Mouse (Mus musculus) urinary bladder, postnatal 4 days (tissue): Measurements from ENCODE around the gene Thsd7b.
A peak's percentile ranks its signal among the peaks of the same experiment; 100 is the strongest.

ENCODE experiments used
- DNase-seq, 2 experiments: peaks; one replicate each; pipeline ENCODE4 v3.0.0; 2021 to 2022; ENCODE audit warnings: low spot score in 2 of 2

Thsd7b gene

DNA sequence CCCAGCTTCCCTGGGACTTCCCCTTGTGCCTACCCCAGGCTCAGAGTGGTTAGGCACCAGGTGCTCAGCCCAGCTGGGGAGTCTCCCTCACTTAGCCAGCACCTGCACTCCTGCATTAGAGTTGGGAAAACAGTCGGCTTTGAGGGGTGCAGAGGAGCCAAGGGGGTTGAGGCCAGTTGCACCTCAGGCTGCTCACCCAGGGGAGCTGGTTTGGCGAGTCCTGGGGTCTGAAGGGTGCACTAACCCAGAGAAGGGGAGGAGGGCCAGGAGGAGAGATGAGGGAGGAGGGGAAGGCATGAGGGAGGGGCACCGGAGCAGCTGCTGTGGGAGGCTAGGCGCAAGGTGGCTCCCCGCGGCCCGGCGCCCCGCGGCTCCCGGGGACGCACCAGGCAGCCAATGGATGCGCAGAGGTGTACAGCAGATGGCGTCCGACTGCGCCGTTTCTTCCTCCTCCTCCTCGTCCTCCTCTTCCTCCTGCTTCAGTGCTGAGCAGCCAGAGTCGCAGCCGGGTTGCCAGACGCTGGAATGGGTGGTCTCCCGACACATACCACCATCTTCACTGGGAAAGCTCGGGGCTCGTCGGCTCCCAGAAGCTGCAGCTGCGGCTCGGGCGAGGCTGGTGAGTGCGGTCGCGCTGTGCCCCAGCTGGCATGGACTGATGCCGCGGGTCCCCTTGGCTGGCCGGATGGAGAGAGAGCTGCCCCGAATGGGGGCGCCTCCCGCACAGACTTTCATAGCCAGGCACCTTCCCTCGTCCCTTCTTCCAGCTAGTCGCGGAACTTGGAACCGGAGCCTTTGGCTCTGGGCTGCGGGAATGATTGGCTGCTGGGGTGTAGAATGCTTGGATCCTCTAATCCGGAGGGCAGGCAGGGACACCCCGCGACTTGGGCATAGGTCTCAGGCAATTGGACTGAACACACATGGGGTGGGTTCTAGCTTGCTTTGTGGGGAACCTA, at the start of gene Thsd7b:
Gene Thsd7b, plus strand, starts transcription at position 321 of the 956 bp plus-strand sequence.
- no peak for DNase-seq

DNA sequence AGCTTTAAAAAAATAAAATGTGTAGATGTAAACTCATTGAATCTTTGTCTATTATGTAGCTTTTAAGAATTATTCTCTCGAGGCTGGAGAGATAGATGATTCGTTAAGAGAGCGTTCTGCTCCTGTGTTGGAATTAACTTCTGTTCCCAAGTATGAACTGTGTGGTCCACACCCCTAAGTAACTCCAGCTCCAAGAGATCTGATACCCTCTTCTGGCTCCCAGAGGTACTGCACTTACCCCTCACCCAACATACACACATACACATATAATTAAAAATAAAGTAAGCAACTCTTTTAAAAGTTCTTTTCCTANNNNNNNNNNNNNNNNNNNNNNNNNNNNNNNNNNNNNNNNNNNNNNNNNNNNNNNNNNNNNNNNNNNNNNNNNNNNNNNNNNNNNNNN, 28.8 kb upstream of the Thsd7b start:
- DNase-seq = no peak

DNA sequence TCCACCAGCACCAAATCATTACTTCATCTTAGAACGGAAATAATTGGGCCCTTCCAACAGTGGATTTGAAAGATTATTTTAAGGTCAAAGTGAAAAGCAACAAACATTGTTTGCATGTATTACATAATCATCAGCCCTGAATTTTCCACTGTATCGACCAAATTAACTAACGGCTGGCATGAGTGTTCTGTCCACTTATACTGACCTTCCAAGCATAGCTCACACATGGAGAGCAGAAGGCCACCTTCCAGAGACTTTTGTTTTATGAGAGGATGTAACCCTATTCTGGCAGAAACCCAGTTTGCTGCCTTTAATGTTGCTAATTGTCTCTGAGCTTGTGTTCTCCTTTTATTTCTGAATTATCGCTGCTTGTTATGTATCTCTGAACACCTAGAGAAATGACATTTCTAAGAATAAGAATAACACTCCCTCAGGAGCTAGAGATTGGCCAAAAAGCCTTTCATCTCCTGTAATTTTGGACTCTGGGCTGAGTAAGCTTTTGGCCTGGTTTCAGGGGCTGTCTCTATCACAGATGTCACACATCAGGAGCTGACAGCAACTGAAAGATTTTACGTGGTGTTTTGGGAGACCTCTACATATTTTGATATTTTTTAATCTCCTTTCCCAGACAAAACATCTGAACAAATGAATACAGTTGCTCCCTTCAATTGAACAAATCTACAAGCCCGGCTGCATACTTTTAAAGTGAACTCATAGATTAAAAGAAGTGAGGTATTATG, 22.2 kb upstream of the Thsd7b start:
- DNase-seq = peak in 1 of 2 experiments; percentile 18

DNA sequence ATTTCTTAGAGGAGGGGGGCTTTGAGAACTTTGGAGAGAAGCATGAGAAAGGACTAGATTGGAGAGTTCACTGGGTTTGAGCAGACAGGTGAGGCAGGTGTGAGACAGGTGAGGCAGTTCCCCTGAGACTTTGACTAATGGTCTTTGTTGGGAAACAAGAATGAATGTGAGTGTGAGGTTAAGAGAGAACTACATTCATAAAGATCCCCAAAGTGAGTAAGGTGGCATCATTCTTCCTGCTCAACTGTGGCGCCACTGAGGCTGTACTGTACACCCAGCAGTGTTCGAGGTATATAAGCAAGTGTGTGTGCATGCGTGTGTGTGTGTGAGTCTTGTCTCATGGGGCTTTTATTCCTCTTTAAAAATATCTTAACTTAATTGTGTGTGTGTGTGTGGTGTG, 6.4 kb upstream of the Thsd7b start:
- no peak for DNase-seq

DNA sequence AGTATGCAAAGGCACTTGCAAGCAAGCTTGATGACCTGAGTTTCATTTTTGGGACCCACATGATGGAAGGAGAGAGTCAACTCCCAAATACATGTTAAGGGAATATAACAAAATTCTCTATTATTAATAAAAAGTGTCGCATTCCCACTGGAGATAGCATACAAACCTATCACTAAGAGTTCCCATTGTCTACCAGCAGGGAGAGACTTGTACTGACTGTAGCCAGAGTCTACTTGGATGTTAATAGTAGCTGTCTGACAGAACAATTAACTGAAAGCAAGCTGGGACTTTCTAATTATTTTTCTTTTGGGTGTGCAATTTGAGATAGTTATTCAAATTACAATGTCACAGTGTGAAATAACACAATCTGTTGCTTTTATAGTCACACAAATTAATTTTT, 31.1 kb downstream of the Thsd7b start:
- DNase-seq = no peak

DNA sequence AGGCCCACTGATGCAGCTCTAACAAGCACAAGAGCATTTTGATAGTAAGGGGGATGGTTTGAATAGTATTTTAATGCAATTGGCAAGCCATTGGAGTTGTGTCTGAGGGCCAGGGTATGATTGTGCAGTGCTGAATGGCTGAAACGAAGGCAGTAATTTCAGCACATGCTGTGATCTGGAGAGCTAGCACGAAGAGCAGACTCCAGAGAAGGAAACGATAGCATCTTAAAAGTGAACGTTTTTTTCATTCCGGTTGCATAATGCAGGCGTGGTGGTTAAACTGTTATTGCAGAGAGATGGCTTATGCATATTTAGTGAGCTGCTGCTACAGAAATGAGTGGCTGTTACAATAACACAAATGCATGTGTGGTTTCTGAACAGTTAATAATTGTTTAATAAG, 51.3 kb downstream of the Thsd7b start:
- no peak for DNase-seq

DNA sequence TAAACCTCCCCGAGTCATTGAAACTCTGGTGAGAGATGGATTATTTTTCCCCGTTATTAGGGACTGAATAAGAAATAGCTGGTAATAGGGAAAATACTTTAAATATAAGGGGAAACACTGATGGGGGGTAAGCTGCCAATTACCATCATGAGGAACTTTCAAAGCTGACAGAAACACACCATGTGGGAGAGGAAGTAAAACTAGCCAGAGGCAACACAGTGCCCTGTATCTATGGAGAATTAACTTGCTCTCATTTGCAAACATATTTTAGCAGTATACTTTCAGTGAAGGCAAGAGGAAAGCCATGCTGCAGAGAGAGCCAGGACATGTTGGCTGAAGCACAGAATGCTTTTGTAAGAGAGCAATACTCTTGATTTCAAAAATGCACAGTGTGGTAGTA, 51.7 kb downstream of the Thsd7b start:
- DNase-seq = no peak

DNA sequence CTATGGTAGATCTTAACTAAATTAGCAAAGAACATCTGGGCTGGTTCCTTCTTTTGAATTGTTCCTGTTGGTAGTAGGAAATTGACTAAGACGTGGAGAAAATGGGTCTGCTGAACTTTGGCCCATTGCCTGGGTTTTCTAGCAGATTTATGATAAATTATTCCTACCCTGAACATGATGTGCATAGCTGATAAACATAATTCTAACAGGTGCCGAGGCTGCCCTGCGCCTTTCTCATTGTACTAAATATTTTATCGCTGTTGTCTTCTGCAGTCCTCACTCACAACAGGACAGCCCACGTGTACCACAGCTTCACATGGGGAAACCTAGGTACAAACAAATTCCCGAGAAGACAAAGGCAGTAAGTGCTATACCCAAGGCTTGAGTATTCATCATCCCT, 83.5 kb downstream of the Thsd7b start:
- no peak for DNase-seq

DNA sequence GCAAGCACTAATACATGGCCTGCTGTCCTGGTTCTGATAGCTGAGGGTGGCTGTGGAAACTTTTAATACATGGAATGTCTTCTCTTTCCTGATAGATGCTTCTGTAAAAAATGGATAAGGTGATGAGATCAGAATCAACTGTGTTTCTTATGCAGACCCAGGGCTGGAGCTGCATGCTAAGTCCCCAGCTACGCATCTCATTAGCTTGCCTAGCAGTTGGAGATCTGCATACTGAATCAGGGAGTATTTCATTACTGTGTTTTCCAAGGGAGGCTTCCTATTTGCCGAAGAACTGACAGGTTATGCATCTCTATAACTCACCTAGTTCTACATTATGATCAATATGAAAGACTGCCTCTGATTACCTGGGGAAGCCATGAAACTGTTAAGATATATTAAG, 84.3 kb downstream of the Thsd7b start:
- no peak for DNase-seq

DNA sequence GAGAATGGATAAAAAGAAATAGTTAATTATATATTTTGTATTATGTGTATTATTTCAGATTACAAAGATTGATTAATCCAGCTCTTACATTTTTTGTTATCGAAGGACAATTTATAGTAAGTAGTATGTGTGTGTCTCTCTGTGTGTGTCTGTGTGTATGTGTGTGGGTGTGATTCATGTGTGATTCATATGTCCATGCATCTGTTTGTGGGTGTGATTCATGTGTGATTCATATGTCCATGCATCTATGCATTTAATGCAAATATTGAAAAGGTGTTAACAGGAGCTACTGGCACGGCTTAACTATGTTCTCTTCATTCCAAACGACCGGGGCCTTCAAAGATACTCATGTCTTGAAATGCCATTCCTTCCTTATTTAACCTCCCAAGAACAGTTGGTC, 90.3 kb downstream of the Thsd7b start:
- DNase-seq = no peak

DNA sequence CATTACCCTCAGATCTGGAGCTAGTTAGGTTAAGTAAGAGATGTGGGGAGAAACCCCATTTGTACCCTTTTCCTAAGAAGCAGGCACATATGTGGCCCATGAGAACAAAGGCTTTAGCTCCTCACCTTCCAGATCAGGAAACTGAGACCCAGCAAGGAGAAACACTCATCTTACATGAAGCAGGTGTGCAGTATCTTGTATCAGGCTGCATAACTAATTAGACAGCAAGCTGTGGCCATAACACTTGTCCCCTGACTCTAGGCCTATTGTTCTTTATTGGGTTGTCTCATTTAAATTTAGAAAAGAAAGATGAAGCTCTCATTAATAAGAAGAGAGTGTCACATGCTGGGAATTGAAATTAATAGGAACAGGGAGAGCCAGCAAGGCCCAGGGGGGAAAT, 91.7 kb downstream of the Thsd7b start:
- no peak for DNase-seq

DNA sequence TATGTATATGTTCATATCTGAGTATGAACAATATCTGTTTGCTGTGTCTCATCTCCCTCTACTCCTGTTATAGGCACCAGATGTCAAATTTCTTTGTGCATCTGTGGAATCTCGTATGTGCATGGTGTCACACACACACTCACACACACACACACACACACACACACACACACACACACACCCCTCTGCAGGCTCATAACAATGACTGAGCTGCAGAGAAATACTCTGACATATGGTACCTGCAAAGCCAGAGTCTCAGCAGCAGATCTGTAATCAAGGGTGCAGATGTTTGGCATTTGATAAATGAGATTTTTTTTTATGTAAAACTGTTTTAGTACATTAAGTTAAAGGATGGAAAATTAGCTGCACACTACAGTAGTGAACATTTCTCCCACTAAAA, 92.5 kb downstream of the Thsd7b start:
- no peak for DNase-seq

DNA sequence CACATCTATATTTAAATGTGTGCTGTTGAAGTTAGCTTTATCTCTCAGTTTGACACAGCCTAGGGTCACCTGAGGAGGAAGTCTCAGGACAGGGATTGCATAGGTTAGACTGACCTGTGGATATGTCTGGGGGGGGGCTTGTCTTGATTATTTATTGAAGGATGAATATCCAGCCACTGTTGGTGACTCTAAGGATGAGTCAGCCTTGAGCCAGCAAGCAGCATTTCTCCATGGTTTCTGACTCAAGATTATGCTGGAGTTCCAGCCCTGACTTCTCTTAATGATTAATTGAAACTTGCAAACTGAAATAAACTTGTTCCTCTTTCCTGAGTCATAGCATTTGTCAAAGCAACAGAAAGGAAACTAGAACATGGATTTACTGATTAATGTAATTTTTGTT, 113.4 kb downstream of the Thsd7b start:
- DNase-seq = no peak

DNA sequence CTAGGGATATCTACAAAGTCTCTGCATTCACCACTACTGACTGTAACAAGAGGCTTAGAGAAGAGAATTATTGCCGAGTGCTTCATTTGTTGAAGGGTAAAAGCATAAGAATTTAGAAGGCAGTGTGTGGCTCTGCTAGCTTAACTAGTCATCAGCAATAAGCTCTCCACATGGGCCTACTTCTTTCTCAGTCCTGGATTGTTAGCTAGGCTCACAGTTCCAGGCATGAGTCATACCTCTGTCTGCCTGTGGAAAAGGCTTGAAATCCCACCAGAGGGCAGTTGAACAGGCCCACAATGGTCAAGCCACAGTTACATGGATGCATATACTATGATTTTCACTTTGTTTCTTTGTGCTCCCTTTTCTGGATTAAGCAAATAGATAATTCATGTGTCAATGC, 138.5 kb downstream of the Thsd7b start:
- DNase-seq = no peak

DNA sequence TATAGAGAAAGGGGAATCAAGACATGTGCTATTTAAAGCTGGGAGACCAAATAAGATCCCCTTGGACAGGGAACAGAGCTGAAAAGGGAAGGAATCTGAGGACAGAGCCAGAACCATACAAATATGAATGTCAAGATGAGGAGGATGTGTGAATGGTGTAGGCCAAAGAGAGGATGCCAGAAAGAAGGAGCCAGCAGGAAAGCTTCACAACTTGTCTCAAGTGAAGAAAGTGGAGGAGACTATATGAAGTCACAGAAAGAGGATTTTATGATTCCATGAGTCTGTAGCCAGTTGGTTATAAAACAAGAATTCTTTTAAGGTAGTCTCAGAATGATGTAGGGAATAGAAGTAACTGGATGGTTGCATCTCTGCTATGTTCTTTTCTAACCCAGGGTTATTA, 148.5 kb downstream of the Thsd7b start:
- DNase-seq = no peak

DNA sequence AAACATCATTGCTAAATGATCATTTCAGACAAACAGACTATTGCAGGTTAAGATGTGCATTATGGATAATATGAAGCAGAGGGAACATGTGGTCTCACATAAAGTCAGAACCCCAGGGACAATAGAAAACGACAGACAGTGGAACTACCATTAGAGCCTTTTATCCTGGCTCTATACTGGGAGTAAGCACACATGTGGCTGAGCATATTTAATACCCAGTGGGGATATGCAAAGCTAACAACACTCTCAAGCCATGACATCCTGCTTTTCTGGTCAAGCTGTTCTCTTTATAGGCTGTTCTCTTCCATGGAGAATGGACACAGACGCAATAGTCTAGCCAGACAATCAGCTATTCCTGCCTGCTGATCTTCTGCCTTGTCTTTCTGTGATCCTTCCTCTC, 191.3 kb downstream of the Thsd7b start:
- no peak for DNase-seq

DNA sequence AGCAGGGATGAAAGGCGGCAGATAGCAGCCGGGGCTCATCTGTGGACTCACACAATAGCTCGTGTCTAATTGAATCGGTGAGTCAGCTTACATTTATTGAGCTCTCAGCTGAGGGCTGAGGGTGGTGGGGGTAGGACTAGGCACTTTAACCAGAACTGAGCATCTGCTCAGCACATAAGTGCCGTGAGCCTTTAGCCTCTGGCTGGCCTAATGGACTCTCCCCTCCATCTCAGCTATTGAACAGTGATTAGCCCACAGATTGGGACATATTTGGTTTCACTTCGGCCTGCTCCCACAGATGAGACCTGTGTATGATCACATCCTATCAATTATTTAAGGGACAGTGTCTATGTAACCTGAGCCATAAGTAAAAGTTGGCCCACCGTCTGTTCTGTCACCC, 200.4 kb downstream of the Thsd7b start:
- no peak for DNase-seq

DNA sequence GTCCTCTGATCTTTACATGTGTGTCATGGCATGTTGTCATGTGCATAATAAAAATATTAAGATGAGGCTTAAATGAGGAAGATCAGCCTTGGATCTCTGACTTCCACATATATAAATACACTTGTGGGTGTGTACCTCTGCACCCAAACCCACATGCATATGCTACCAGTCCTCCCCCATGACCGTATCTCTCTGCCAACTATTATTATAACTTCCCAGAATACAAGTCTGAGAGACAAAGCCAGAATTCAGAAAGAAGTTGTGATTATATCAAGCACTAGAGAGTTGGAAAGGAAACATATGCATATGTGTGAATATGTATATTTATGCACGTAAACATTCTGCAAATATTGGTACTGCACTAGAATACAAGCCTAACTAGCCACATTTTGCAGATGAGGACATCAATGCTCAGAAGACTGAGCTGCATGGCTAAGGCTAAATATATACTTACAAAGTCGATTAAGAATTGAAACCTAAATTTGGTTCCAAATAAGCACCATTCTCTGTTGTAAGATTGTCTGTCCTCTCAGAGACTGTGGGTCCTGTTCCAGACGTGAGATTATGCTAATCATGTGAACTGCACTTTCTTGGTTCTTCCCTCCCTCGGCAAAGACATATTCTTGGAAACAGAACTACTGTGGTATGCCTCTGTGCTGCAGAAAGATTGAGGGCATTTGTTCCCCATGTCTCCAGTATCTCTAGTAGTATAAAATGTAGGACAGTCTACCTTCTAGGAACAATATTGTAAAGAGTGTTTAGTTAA, 211.3 kb downstream of the Thsd7b start:
- DNase-seq = no peak

DNA sequence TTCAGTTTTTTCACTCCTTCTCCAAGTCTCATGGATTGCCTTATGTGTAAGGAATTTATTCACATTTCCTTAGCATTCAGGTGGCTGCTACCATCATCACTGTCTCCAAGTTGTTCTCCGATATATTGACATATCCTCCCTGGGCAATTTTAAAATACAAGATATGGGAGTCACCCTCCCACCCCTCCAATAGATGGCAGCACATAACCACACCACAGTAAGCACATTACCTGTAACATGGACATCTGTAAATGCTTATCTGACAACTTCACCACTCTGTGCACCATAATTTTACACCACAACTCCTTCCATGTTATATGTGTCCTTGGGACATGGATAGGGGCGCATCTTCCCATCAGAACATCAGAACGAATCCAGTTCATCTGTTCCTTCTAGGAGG, 218.0 kb downstream of the Thsd7b start:
- no peak for DNase-seq

DNA sequence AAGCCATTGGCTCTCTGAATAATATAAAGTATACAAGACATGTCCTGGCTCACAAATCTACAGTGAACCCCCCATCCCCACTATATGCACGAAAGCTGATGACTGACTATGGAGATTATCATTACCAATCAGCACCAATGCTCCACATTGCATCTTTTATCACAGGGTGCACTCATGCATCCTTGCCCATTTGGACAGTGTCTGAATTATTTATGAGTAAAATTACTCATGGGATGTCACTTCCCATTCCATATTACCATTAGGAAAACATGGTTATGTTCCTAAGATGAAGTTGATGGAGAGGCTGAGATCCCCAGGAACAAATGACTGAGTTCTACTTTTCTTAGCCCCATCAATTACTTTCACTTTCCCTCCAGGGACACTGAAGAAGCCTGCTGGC, 220.8 kb downstream of the Thsd7b start:
- no peak for DNase-seq

DNA sequence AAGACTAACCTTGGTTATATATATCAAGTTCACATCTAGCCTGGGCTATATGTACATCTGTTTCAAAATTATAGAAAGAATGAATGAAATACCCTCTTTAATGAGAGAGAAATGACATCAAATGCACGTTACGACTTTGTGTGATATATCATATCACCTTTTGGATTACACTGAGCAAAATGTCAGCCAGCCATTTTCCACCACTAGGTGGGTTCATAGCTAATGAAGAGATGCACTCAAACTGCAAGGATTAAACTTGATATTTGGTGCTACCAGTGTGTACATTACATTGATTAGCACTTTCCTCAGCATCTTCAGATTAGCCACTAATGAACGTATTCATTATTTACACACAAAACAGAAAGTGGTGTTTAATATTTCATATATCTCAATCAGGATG, 228.6 kb downstream of the Thsd7b start:
- DNase-seq = no peak

DNA sequence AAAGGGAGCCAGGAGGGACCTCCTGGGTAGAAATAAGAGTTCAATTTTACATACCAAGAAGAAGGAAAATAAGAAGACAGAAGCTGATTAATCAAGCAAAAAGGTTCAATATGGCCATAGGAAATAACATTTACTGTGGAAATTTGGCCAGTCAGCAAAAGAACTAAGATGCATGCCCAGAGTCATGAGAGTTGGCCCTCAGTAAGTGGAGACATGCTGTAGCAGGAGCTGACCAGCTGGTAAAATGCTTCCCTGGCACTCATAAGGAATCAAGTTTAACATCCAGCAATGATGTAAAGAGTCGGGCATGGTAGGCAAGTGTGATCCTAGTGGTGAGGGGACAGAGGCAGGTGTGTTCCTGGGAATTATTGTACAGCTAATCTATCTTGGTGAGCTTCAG, 243.3 kb downstream of the Thsd7b start:
- DNase-seq = no peak
